Mouse (Mus musculus): Measurements from ENCODE around the gene Fam162b.
A peak's percentile ranks its signal among the peaks of the same experiment; 100 is the strongest.

Fam162b gene

DNA sequence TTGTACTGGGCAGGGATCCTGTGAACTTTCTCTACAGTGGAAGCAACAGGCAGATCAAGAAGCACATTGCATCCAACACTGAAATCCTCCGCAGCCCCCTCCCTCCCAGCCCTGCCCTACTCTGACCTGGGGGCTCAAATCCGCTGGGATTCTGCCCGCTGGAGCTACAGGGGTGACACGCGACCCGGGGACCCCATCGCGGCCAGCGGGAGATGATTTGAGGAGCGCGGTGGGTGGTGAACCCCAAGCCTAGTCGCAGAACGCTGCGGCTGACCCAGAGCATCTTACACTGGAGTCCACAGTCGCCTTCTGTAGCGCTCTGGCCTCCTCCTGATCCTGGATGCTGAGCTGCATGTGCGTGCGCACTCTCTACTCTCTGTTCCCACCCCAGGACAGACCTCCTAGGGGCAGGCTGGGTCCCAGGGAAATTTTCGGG lies at the start of gene Fam162b:
Fam162b (minus strand) TSS at position 379 of the 436 bp plus-strand sequence.
- no peak for DNase-seq (ENCODE audit: low spot score in 2 of 2)

DNA sequence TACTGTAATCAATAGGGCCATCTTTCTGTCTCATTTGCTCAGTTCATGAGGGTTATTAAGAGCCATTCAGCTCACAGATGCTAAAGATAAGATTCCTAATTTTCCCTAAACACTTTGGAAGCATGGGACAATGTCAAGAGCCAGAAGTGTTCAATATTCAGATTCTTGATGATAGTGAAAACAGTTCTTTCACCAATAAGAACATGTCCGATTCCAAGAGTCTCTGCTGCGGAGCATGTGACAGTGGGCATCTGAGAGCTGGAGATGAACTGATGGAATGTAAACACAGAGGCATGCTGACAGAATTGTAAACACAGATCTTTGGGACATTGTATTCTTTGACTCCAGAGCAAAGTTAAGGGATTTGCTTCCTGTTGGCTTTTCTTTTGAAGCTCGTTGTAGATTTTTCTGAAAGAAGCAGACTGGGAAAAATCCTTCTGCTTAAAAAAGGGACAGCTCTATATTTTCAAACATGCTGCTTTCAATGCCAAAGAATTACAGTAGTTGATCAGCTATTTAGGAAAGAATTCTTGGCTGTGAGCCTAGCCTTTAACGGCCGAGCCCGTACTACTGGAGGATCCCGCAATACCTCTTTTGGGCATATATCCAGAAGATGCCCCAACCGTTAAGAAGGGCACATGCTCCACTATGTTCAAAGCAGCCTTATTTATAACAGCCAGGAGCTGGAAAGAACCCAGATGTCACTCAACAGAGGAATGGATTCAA lies 41.3 kb upstream of the Fam162b start, which contains the start of gene Gprc6a:
Gprc6a (minus strand) TSS at position 51 of the 726 bp plus-strand sequence.
- no peak for DNase-seq (ENCODE audit: low spot score in 2 of 2)

DNA sequence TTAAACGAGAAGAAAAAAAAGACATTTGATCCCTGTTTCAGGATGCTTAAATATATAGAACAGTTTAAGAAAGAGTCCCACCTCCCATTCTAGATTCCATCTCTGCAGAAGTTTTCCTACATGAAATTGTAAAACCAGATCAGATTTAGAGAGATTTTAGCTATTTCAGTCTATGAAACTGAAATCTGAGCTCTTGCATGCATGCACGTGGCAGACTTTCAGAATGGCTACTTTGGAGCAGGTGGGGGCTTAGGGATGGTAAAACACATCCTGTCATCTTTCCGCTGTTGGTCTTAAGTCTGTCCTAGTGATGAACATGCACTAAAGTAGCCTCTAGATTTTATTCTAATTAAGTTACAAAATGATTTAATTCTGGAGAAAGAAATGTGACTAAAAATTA lies 30.9 kb upstream of the Fam162b start:
- DNase-seq (ENCODE audit: low spot score in 2 of 2): no peak

DNA sequence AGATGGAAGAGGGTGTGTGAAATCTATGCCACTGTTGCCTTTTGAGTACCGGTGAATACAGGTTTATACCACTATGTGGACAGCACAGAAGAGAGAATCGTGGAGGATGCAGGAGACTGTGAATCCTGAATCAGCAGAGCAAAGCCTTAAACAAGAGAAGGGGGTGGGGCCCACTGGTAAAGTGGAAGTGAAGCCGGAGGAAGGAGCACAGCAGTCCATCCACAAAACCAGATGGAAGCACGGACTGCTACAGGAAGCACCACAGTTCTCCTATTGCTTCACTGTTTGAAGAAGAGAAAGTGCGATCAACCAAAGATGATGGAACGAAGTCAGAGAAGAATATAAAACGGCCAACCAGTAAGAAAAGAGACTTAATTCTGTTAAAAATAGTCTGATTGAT lies 29.8 kb upstream of the Fam162b start:
- no peak for DNase-seq (ENCODE audit: low spot score in 2 of 2)

DNA sequence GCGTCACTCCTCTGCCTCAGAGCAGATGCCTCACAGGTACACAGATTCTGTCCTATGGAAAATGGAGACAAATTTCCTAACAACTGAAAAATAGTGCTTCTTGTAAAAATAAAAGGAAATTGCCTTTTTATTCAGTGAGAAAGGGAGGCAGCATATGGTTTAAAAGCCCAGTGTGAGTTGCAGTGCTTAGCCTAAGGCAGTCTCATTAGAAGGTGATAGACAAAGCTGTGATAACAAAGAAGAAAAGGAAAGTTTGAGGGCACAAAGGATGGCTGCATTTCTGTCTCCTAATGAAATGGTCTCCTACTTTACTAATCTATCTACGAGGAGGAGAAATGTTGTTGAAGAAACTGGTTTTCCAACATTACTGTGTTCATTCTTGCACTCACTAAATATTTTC lies 28.2 kb upstream of the Fam162b start:
- no peak for DNase-seq (ENCODE audit: low spot score in 2 of 2)

- no peak for DNase-seq (ENCODE audit: low spot score in 2 of 2)
Observed at GRCm38 (mm10) chr10:51614826-51615590, 24.7 kb upstream of the Fam162b start.

- DNase-seq (ENCODE audit: low spot score in 2 of 2): no peak
Observed at GRCm38 (mm10) chr10:51613421-51613820, 23.1 kb upstream of the Fam162b start.

DNA sequence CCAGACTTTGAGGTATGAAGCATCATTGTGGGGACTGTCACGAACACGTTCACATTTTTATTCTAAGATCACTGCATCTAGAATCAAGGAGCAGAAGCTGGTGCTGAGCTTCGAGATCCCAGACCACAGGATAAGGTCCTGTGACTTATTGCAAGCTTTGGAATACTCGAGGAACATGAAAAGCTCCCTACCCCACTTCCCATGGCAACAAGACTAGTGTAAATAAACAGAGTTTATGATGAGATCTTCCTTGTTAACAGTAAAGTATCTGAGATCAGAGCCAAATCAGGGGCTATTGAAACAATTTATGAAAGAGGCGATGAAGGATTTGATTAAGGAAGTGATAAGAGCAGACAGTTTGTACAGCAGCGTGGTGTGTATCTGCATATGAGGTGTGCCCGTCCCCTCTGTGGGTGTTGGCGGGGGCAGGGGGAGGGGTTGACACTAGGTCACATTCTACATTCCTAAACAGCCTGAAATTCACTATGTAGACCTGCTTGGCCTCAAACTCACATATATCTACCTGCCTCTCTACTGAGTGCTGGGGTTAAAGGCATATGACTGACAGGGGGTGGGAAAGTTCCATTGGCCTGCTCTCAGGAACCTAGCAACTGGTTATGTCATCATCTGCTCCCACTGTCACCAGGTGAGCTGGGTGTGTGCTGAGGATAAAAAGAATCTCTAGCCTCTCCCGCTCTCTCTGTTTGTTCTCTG lies 21.8 kb upstream of the Fam162b start:
- DNase-seq (ENCODE audit: low spot score in 2 of 2): no peak

GRCm38 (mm10) chr10:51609741-51610425 lies 19.6 kb upstream of the Fam162b start:
- DNase-seq (ENCODE audit: low spot score in 2 of 2): no peak

- no peak for DNase-seq (ENCODE audit: low spot score in 2 of 2)
Observed at GRCm38 (mm10) chr10:51596928-51597635, 6.8 kb upstream of the Fam162b start.

DNA sequence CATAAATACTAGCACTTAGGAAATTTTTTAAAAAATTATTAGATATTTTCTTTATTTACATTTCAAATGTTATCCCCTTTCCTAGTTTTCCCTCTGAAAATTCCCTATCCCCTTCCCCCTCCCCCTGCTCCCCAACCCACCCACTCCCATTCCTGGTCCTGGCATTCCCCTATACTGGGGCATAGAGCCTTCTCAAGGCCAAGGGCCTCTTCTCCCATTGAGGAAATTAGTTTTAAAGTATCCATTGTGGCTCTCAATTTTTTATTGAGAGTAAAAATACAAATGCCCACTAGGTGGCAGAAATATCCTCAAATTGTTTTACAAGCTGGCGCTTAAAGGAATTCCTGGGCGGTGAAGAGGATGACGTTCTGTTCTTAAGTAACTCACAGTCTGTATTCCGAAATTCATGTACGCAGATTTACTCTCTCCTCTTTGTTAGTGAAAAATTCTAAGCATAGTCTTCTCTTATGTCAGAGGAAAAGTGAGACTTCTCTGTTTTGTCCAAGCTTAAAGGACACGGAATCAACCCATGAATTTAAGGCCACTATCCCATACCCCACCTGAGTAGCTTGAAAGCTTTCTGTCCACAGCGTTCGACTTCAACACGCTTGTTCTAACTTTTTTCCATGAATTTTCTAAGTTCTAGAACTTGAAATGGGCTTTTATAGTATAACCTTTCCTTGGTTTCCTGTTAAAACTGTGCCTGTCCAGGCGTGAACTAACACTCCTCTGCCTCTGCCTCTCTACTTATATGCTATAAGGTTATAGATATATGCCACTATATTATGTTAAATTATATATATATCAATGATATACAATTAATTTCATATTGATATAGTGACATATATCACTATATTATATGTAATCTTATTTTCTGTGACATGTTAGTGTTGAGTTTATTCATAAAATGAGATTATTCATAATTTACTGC lies 4.9 kb upstream of the Fam162b start:
- DNase-seq (ENCODE audit: low spot score in 2 of 2): no peak

DNA sequence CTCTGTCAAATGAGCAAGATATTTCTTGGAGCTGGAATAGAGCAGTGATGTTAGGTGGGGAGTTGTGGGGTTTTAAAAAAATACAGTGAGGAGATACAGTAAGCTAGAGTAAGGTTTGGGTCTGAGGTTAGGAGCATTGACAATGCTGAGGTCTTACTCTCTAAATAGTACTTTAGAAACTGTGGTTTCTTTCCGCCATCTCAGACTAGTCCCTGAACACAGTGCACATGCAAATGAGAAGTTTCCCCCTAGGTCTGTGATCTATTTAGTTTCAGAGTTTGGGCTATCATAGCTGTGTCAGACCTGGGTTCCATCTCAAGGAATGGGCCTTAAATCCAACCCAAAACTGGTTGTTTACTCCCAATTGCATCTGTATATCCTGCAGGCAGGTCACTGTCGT lies 1.3 kb upstream of the Fam162b start:
- DNase-seq (ENCODE audit: low spot score in 2 of 2): no peak

GRCm38 (mm10) chr10:51584919-51585318 lies 5.4 kb downstream of the Fam162b start:
- DNase-seq (ENCODE audit: low spot score in 2 of 2): no peak

- no peak for DNase-seq (ENCODE audit: low spot score in 2 of 2)
Observed at GRCm38 (mm10) chr10:51584378-51584777, 5.9 kb downstream of the Fam162b start.

DNA sequence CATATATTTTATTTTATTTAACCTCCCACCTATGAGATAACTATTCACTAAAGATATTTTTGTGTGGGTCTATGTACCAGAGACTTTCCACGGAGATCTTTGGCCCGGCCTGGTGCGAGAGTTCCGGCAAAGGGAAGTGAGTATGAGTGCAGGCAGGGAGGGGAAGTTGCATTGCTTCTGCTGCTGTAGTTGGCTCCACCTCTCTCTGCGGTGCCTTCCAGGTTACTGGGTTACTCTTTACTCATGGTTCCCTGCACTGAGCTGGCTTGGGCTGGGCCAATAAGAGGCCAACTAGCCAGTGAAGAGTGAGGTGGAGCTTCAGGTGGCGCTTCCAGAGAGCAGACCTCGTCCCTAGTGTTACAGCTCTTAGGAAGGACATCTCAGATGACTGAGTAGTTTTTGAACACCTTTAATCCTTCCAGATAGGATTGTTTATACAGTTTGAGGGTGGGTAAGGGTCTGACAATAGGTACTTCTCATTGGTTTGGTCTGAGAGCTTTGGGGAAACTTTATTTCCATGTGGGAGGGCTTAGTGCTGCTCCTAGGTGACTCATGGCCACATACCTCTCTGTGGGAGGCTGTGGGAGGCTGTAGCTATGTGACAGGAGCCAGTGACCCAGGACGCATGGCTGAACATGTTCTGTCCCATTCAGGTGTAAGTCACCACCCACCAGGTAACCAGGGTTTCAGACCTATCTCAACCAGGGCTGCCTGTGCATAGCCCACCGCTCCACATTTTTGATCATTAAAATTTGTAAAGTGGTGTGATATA lies 18.9 kb downstream of the Fam162b start:
- no peak for DNase-seq (ENCODE audit: low spot score in 2 of 2)

DNA sequence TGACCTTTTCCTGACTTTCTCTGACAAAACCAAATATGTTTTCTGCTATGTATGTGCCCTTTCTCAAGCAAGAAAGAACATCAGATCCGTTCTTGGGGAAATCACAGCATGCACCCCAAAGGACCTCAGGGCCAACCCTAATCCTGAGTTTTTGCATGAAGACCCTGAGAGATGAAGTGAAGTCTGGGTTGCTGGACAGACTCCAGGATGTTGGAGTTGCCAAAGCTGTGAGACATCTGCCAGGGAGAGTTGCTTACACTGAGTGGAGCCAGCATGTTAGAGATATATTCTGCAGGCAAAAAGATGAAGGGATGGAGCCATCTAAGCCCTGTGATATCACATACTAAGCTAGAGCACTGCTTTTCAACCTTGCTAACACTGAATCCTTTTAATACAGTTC lies 34.3 kb downstream of the Fam162b start:
- DNase-seq (ENCODE audit: low spot score in 2 of 2): peak in 1 of 2 experiments; percentile 46

- DNase-seq (ENCODE audit: low spot score in 2 of 2): peak; percentile 73 to 87
Observed at GRCm38 (mm10) chr10:51553348-51554123, 36.8 kb downstream of the Fam162b start.

Measured in cerebellum, postnatal 4 days (tissue).